Mouse (Mus musculus): ENCODE measurements around the gene Abhd17c. TPM values are rescaled to one million over a fixed set of nuclear protein-coding genes. Genes with fewer than 3 reads are reported as not detected.
A peak's percentile ranks its signal among the peaks of the same experiment; 100 is the strongest.
"Not testable (repeated sequence)": the region's sequence is repeated elsewhere in the genome, so short reads cannot be mapped to it uniquely, and the experiment has no call there.

The Abhd17c gene
- polyA plus RNA-seq, 1 experiment = 151 TPM

DNA sequence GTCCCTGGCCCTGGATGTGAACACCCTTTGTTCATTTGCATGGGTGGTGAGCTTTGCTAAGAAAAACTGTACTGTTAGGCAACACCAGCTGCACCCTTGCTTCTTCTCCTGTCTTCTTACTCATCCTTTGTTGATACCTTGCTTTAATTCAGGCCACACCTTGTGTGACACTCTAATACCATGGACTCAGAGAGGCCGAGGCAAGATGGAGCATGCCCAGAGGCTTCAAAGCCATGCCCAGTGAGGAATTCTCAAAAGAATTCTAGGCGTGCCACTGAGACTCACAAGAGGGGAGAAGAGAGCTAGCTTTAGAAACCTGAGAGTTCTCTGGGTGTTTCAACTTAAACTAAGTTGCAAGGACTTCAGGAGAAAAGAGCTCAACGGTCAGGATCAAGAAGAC lies 33.0 kb upstream of the Abhd17c start:
- no peak for DNase-seq
- H3K4me1 ChIP-seq (ENCODE audit: control insufficient read depth, insufficient read depth, low read length) = no peaks in the 10 kb centered on the region
- TF ChIP-seq CTCF (conservative IDR thresholded peaks at IDR 0.05; ENCODE audit: insufficient read depth, insufficient read length, low read depth, low read length) (no peak), POLR2A (IDR thresholded peaks at IDR 0.05; ENCODE audit: low read depth, low read length) (no peak)
- no peak overlapping the region for H3K27ac ChIP-seq (ENCODE audit: insufficient read depth, low read depth, low read length)
- H3K36me3 ChIP-seq (ENCODE audit: control insufficient read depth, insufficient read depth, low read length) = no peaks in the 10 kb centered on the region
- H3K27me3 ChIP-seq (replicated peaks; ENCODE audit: control insufficient read depth, insufficient read depth, low read length) = no peaks in the 10 kb centered on the region
- 80% methylated on average over 3 of the region's 3 CpGs for WGBS
- no peak overlapping the region for H3K4me3 ChIP-seq (ENCODE audit: insufficient read depth, low read depth, low read length)

DNA sequence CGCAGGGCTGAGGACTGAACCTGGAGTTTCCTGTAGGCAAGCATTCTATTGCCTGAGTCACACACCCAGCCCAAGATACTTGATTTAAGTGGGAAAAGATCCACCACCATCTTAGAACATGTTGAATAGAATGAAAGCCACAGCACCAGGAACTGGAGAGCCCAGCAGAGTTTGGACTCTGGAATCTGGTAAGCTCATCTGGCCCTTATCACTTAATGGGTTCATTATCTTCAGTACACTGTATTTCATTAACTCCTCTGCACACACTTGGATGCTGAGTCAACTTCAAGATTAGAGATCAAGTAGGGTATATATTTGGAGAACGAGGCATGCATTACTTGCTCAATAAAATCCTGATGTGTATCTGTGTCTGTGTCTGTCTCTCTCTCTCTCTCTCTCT lies 27.1 kb upstream of the Abhd17c start:
- not testable (repeated sequence) for H3K27me3 ChIP-seq (replicated peaks; ENCODE audit: control insufficient read depth, insufficient read depth, low read length); DNase-seq; H3K36me3 ChIP-seq (ENCODE audit: control insufficient read depth, insufficient read depth, low read length); H3K4me1 ChIP-seq (ENCODE audit: control insufficient read depth, insufficient read depth, low read length); H3K4me3 ChIP-seq (ENCODE audit: insufficient read depth, low read depth, low read length); H3K27ac ChIP-seq (ENCODE audit: insufficient read depth, low read depth, low read length)
- WGBS = 87% methylated on average over 2 of the region's 2 CpGs

DNA sequence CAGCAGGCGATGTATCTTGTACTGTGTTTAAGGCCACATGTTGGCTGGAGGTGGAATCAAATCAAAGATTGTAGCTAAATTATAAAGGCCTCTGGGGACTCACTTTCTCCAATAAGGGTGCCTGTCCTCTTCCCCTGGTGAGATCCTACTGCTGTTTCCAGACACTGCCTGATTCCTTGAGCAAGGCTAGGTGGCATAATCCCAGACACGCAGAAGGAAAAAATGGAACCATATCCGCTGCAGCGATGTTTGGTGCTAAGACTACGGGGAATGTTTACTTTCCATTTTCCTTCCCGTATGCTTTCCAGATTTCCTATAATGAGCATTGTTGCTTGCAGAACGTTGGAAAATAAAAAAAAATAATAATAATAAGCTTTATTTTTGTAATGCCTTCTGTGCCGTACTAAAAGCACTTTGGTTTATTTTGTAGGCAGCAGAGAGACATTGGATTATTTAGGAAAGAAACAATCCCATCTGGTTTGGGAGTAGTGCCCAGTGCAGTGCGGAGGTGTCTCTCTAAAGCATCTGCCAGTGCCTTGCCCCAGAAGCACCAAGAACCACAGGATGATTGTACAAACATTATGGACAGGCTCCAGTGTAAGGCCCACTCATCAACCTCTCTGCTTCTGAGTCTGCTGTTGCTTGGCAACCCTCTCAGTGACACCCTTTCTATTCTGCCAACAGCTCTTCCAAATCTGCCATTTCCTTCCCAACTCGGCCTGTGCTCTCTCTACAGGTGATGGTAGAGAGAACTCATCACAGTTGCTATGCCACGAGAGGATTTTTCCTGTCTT lies 23.2 kb upstream of the Abhd17c start:
- H3K27me3 ChIP-seq (replicated peaks; ENCODE audit: control insufficient read depth, insufficient read depth, low read length) = no peaks in the 10 kb centered on the region
- no peak for TF ChIP-seq CTCF (conservative IDR thresholded peaks at IDR 0.05; ENCODE audit: insufficient read depth, insufficient read length, low read depth, low read length)
- no peak for TF ChIP-seq POLR2A (IDR thresholded peaks at IDR 0.05; ENCODE audit: low read depth, low read length)
- no peaks in the 10 kb centered on the region for H3K36me3 ChIP-seq (ENCODE audit: control insufficient read depth, insufficient read depth, low read length)
- peaks cover 7% of the 10 kb centered on the region; the same call in 1 of the 2 replicates for H3K4me1 ChIP-seq (ENCODE audit: control insufficient read depth, insufficient read depth, low read length)
- DNase-seq = no peak
- WGBS = 90% methylated on average over 11 of the region's 11 CpGs
- no peak overlapping the region for H3K4me3 ChIP-seq (ENCODE audit: insufficient read depth, low read depth, low read length)
- no peak overlapping the region for H3K27ac ChIP-seq (ENCODE audit: insufficient read depth, low read depth, low read length)

DNA sequence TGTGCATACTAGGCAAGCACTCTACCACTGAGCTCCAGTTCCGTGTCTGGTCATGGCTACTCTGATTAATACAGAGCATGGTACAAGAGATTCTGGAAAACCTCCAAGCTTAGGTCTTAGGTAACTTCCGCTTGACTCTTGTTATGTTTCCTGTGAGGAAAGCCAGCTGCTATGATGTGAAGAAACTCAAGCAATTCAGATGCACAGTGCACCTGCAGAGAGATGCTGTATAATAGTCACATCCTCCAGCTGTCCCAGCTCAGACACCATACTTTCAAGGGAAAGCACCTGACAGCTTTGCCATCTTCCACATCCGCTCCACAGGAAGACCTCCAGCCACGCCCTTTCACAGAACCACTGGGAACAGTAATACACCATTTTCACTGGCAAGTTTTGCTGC lies 21.7 kb upstream of the Abhd17c start:
- TF ChIP-seq POLR2A (IDR thresholded peaks at IDR 0.05; ENCODE audit: low read depth, low read length) = no peak
- H3K27ac ChIP-seq (ENCODE audit: insufficient read depth, low read depth, low read length) = no peak overlapping the region
- no peak for DNase-seq
- H3K27me3 ChIP-seq (replicated peaks; ENCODE audit: control insufficient read depth, insufficient read depth, low read length) = no peaks in the 10 kb centered on the region
- 67% methylated on average over 4 of the region's 4 CpGs for WGBS
- no peaks in the 10 kb centered on the region for H3K36me3 ChIP-seq (ENCODE audit: control insufficient read depth, insufficient read depth, low read length)
- H3K4me3 ChIP-seq (ENCODE audit: insufficient read depth, low read depth, low read length) = no peak overlapping the region
- peaks cover 7% of the 10 kb centered on the region; the same call in 1 of the 2 replicates for H3K4me1 ChIP-seq (ENCODE audit: control insufficient read depth, insufficient read depth, low read length)

DNA sequence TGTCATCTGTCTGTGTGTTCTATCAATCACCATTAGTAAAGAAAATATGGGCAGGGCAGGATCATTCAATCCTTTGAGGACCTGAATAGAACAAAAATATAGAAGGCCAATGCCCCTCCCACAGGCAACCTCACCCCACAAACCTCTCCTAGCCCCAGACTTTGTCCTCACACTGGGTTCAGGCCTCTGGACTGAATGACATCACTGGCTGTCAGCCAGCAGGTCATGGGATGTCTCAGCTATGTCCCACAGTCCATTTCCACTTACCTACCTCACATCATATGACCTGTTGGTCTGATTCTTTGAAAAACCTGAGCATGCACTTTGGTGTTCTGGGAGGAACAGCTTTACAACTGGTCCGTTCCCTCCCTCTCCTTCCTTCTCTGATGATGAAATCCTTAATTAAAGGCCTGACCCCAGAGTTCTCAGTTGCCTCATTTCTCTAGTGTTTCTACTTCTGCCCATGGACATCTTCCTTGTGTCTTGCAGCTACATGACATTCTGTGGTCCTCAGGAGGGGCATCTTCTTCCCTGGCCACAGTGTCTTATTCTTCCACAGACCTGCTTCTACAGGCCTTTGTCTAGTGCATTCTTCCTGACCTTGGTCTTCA lies 19.6 kb upstream of the Abhd17c start:
- no peak for TF ChIP-seq CTCF (conservative IDR thresholded peaks at IDR 0.05; ENCODE audit: insufficient read depth, insufficient read length, low read depth, low read length)
- no peak for TF ChIP-seq POLR2A (IDR thresholded peaks at IDR 0.05; ENCODE audit: low read depth, low read length)
- H3K36me3 ChIP-seq (ENCODE audit: control insufficient read depth, insufficient read depth, low read length) = no peaks in the 10 kb centered on the region
- H3K27me3 ChIP-seq (replicated peaks; ENCODE audit: control insufficient read depth, insufficient read depth, low read length) = no peaks in the 10 kb centered on the region
- peak; percentile 96 for DNase-seq
- H3K4me1 ChIP-seq (ENCODE audit: control insufficient read depth, insufficient read depth, low read length) = peaks cover 12% of the 10 kb centered on the region; the same call in 1 of the 2 replicates
- no peak overlapping the region for H3K4me3 ChIP-seq (ENCODE audit: insufficient read depth, low read depth, low read length)
- WGBS = 53% methylated on average over 1 of the region's 1 CpGs
- peak overlapping the region; percentile 90 for H3K27ac ChIP-seq (ENCODE audit: insufficient read depth, low read depth, low read length)

DNA sequence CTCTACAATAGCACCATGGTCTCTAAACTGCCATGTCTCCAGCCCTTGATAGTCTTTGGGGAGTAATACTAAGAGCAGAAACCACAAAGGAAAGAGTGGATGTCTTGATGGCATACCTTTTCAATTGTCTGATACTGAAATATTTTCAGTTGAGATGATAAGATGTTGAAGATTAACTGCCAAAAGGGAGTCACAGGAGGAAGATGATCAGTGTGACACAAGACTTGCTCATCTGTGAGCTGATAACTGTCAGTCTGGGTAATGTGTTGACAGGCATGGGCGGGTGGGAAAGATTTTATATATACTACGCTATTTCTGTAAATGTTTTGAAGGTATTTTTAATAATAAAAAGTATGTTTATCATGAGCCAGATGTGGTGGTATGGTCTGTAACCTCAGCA lies 16.7 kb upstream of the Abhd17c start:
- no peak overlapping the region for H3K27ac ChIP-seq (ENCODE audit: insufficient read depth, low read depth, low read length)
- 97% methylated on average over 2 of the region's 2 CpGs for WGBS
- DNase-seq = no peak
- no peaks in the 10 kb centered on the region for H3K36me3 ChIP-seq (ENCODE audit: control insufficient read depth, insufficient read depth, low read length)
- H3K4me1 ChIP-seq (ENCODE audit: control insufficient read depth, insufficient read depth, low read length) = peaks cover 14% of the 10 kb centered on the region; the same call in 1 of the 2 replicates
- no peaks in the 10 kb centered on the region for H3K27me3 ChIP-seq (replicated peaks; ENCODE audit: control insufficient read depth, insufficient read depth, low read length)
- TF ChIP-seq CTCF (conservative IDR thresholded peaks at IDR 0.05; ENCODE audit: insufficient read depth, insufficient read length, low read depth, low read length) = no peak
- no peak overlapping the region for H3K4me3 ChIP-seq (ENCODE audit: insufficient read depth, low read depth, low read length)

DNA sequence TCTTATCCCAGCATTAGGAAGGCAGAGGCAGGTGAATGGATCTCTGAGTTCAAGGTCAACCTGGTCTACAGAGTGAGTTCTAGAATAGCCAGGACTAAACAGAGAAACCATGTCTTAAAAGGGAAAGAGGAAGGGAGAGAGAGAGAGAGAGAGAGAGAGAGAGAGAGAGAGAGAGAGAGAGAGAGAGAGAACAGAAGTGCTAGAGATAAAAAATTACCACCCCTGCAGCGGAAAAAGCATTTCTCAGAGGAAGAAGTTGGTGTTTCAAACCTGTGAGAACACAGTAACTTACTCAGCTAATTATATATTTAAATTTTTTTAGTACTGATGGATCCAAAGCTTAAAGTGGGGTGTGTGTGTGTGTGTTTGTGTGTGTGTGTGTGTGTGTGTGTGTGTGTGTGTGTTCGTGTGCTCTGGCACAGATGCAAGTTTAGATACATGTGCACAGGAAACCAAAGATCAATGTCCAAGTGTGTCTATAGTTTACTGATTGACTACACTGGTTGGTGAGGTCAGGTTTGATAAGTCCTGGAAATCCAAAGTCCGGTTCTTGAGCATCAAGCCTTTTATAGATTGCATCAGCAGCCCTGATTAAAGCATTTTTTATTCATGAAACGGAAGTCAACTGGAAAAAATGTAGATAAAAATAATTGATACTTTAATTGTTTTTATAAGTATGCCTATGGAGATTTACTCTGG lies 15.2 kb upstream of the Abhd17c start:
- H3K27ac ChIP-seq (ENCODE audit: insufficient read depth, low read depth, low read length) = peak overlapping the region; percentile 80; the same call in 1 of the 2 replicates
- TF ChIP-seq CTCF (conservative IDR thresholded peaks at IDR 0.05; ENCODE audit: insufficient read depth, insufficient read length, low read depth, low read length) (no peak), POLR2A (IDR thresholded peaks at IDR 0.05; ENCODE audit: low read depth, low read length) (no peak)
- WGBS = 58% methylated on average over 4 of the region's 4 CpGs

More for the DNA sequence above, 15.2 kb upstream of the Abhd17c start:
- no peaks in the 10 kb centered on the region for H3K36me3 ChIP-seq (ENCODE audit: control insufficient read depth, insufficient read depth, low read length)
- no peaks in the 10 kb centered on the region for H3K27me3 ChIP-seq (replicated peaks; ENCODE audit: control insufficient read depth, insufficient read depth, low read length)
- peak; percentile 61 for DNase-seq
- peaks cover 14% of the 10 kb centered on the region; the same call in 1 of the 2 replicates for H3K4me1 ChIP-seq (ENCODE audit: control insufficient read depth, insufficient read depth, low read length)
- H3K4me3 ChIP-seq (ENCODE audit: insufficient read depth, low read depth, low read length) = no peak overlapping the region
